Mouse (Mus musculus): ENCODE data around the gene Gm8050. TPM values are rescaled to one million over a fixed set of nuclear protein-coding genes. Genes with fewer than 3 reads are reported as not detected.
"Not testable (repeated sequence)": the region's sequence is repeated elsewhere in the genome, so short reads cannot be mapped to it uniquely, and the experiment has no call there.

Gene Gm8050
- not detected in 2 replicates for polyA plus RNA-seq (2012)

GRCm38 (mm10) chr14:6720151-6720550, at the start of gene Gm8050:
Gene Gm8050 (minus strand): TSS chr14:6720251.
- not testable (repeated sequence) for H3K27me3 ChIP-seq (ENCODE audit: control insufficient read depth); H3K36me3 ChIP-seq (ENCODE audit: control insufficient read depth); H3K9me3 ChIP-seq (ENCODE audit: control insufficient read depth, low read length); H3K4me3 ChIP-seq (replicated peaks); H3K4me1 ChIP-seq (ENCODE audit: control insufficient read depth)

- H3K27me3 ChIP-seq (ENCODE audit: control insufficient read depth); H3K9me3 ChIP-seq (ENCODE audit: control insufficient read depth, low read length); H3K36me3 ChIP-seq (ENCODE audit: control insufficient read depth); H3K4me3 ChIP-seq (replicated peaks); H3K4me1 ChIP-seq (ENCODE audit: control insufficient read depth): not testable (repeated sequence)
Observed at GRCm38 (mm10) chr14:6757231-6757536, 37.1 kb upstream of the Gm8050 start.

- not testable (repeated sequence) for H3K27me3 ChIP-seq (ENCODE audit: control insufficient read depth); H3K4me1 ChIP-seq (ENCODE audit: control insufficient read depth); H3K36me3 ChIP-seq (ENCODE audit: control insufficient read depth); H3K9me3 ChIP-seq (ENCODE audit: control insufficient read depth, low read length); H3K4me3 ChIP-seq (replicated peaks)
Observed at GRCm38 (mm10) chr14:6756384-6757230, 36.6 kb upstream of the Gm8050 start.

GRCm38 (mm10) chr14:6742232-6742631, 22.2 kb upstream of the Gm8050 start, which contains the start of gene Gm3636:
Gene Gm3636 (minus strand): TSS chr14:6742332.
- not testable (repeated sequence) for H3K36me3 ChIP-seq (ENCODE audit: control insufficient read depth); H3K27me3 ChIP-seq (ENCODE audit: control insufficient read depth); H3K4me1 ChIP-seq (ENCODE audit: control insufficient read depth); H3K4me3 ChIP-seq (replicated peaks); H3K9me3 ChIP-seq (ENCODE audit: control insufficient read depth, low read length)

GRCm38 (mm10) chr14:6684070-6684469, 36.0 kb downstream of the Gm8050 start, which contains the start of gene Gm10251:
Gene Gm10251 (minus strand): TSS chr14:6684170.
- H3K4me1 ChIP-seq (ENCODE audit: control insufficient read depth); H3K9me3 ChIP-seq (ENCODE audit: control insufficient read depth, low read length): not testable (repeated sequence)

More at GRCm38 (mm10) chr14:6684070-6684469, 36.0 kb downstream of the Gm8050 start, which contains the start of gene Gm10251:
- H3K4me3 ChIP-seq (replicated peaks); H3K36me3 ChIP-seq (ENCODE audit: control insufficient read depth); H3K27me3 ChIP-seq (ENCODE audit: control insufficient read depth): not testable (repeated sequence)

Other genes starting within 250 kb of the Gm8050 start
- not detected in 2 replicates for gene Gm8356, start 183.0 kb downstream of the Gm8050 start, polyA plus RNA-seq (2012)
- not detected in 2 replicates for gene Gm3629, start 129.6 kb downstream of the Gm8050 start, polyA plus RNA-seq (2012)
- not detected in 2 replicates for gene Gm3460, start 97.8 kb downstream of the Gm8050 start, polyA plus RNA-seq (2012)
- gene Gm10251, start 36.1 kb downstream of the Gm8050 start, polyA plus RNA-seq (2012) = not detected in 2 replicates
- gene Gm3636, start 22.1 kb upstream of the Gm8050 start, polyA plus RNA-seq (2012) = not detected in 2 replicates
- gene Gm8362, start 54.2 kb upstream of the Gm8050 start, polyA plus RNA-seq (2012) = not detected in 2 replicates
- not detected in 2 replicates for gene Gm3642, start 120.1 kb upstream of the Gm8050 start, polyA plus RNA-seq (2012)
- not detected in 2 replicates for gene Gm3667, start 169.7 kb upstream of the Gm8050 start, polyA plus RNA-seq (2012)

Data from erythroblast, embryonic 14.5 days (primary cell).